Mouse (Mus musculus) embryonic facial prominence, embryonic 14.5 days (tissue): ENCODE results near the gene Sytl1. TPM values are rescaled to one million over a fixed set of nuclear protein-coding genes. Genes with fewer than 3 reads are reported as not detected.

ENCODE experiments used
- ATAC-seq: fragments of 200-750 bp; cut with Nextera tagmentation; 2 replicates; pipeline ENCODE4 v1.8.0; 2017; ENCODE audit warnings: low read depth, moderate number of reproducible peaks, moderate TSS enrichment
- DNase-seq: peaks from one replicate; pipeline ENCODE4 v3.0.0-alpha.2; 2015; ENCODE audit warnings: low spot score
- H3K27ac ChIP-seq: fragments of 300-500 bp; sonication (generic); replicated peaks from 2 replicates; pipeline ENCODE4 v1.5.1; 2014; ENCODE audit warnings: low read depth, mild to moderate bottlenecking, low read length, moderate library complexity
- H3K27me3 ChIP-seq: fragments of 300-500 bp; sonication (generic); replicated peaks from 2 replicates; pipeline ENCODE4 v1.6.1; 2014; ENCODE audit warnings: low read length; ENCODE audit not compliant: control insufficient read depth, insufficient read depth
- H3K36me3 ChIP-seq: fragments of 300-500 bp; sonication (generic); 2 replicates; pipeline ENCODE4 v1.6.1; 2014; ENCODE audit warnings: low read length, mixed read lengths; ENCODE audit not compliant: control insufficient read depth, insufficient read depth
- H3K4me1 ChIP-seq: fragments of 300-500 bp; sonication (generic); 2 replicates; pipeline ENCODE4 v1.6.1; 2014; ENCODE audit warnings: antibody characterized with exemption, low read length; ENCODE audit not compliant: control insufficient read depth, insufficient read depth
- H3K4me2 ChIP-seq: fragments of 300-500 bp; sonication (generic); 2 replicates; pipeline ENCODE4 v1.6.1; 2014; ENCODE audit warnings: low read depth, mild to moderate bottlenecking, low read length, moderate library complexity, mixed read lengths
- H3K4me3 ChIP-seq: fragments of 300-500 bp; sonication (generic); 2 replicates; pipeline ENCODE4 v1.5.1; 2014; ENCODE audit warnings: low read depth, mild to moderate bottlenecking, low read length
- H3K9ac ChIP-seq: fragments of 300-500 bp; sonication (generic); 2 replicates; pipeline ENCODE4 v1.6.1; 2014; ENCODE audit warnings: low read depth, mild to moderate bottlenecking, low read length, moderate library complexity, mixed read lengths
- H3K9me3 ChIP-seq: fragments of 300-500 bp; sonication (generic); 2 replicates; pipeline ENCODE4 v1.6.1; 2016; ENCODE audit warnings: low read length; ENCODE audit not compliant: control insufficient read depth
- WGBS: fragments of 180-500 bp; shearing (Covaris S2); extraction: QIAGEN DNeasy Blood & Tissue Kit; methylation state at CpG from one replicate; pipeline ENCODE4 v1.1.7; 2014; 5-methylcytosine and 5-hydroxymethylcytosine counted together
- polyA plus RNA-seq: library from polyadenylated mRNA; unstranded; fragments of >200 nt; fragmentation: Nextera tagmentation; extraction: Ambion mirVana; gene quantifications from 2 replicates; pipeline ENCODE4 v1.2.1, GENCODE M21; 2014

Gene Sytl1
- polyA plus RNA-seq, result 11.0 and 11.5 TPM in 2 replicates

DNA sequence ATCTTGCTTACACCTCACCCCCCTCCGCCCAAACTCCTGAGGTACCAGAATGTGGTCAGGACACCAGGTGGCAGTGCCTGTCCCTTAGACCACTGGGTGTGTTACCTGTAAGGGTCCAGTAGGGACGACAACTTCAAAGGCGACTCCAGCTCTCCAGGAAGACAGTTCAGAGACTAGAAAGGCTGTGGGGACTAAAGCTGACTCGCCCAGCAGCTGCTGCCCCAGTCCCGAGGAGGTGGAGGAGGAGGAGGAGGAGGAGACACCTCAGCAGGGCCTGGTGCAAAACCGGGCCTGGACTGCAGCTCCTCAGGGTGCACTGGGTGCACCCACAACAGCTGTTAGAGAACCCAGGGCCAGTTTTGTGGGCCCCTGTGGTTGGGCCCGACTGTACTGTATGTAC is at the start of gene Sytl1:
Gene Sytl1 (minus strand): TSS at position 232 of the 400 bp plus-strand sequence.
- no peaks in the 10 kb centered on the region for H3K4me1 ChIP-seq
- no peaks in the 10 kb centered on the region for H3K9me3 ChIP-seq
- H3K4me2 ChIP-seq, result peak within 1 kb of the TSS; percentile 34
- H3K27me3 ChIP-seq, result no peaks in the 10 kb centered on the region
- peaks cover 39% of the 10 kb centered on the region for H3K36me3 ChIP-seq
- H3K4me3 ChIP-seq, result peak within 1 kb of the TSS; percentile 7; the same call in 1 of the 2 replicates
- WGBS, result 43% methylated on average over 7 of the region's 7 CpGs
- peak within 1 kb of the TSS; percentile 11; the same call in 1 of the 2 replicates for H3K9ac ChIP-seq
- no peak for ATAC-seq
- H3K27ac ChIP-seq, result peak within 1 kb of the TSS; percentile 39; the same call in 1 of the 2 replicates
- no peak for DNase-seq

- H3K4me2 ChIP-seq, result no peak overlapping the region
- H3K36me3 ChIP-seq, result peaks cover 21% of the 10 kb centered on the region; the same call in 1 of the 2 replicates
- H3K9ac ChIP-seq, result no peak overlapping the region
- ATAC-seq (no peak; the same call in 1 of the 2 replicates), DNase-seq (peak; percentile 84)
- no peaks in the 10 kb centered on the region for H3K27me3 ChIP-seq
- 0% methylated on average over 3 of the region's 3 CpGs for WGBS
- no peaks in the 10 kb centered on the region for H3K9me3 ChIP-seq
- no peak overlapping the region for H3K27ac ChIP-seq
- no peaks in the 10 kb centered on the region for H3K4me1 ChIP-seq
- H3K4me3 ChIP-seq, result no peak overlapping the region
Measured at GRCm38 (mm10) chr4:133309948-133310347, 47.0 kb upstream of the Sytl1 start.

DNA sequence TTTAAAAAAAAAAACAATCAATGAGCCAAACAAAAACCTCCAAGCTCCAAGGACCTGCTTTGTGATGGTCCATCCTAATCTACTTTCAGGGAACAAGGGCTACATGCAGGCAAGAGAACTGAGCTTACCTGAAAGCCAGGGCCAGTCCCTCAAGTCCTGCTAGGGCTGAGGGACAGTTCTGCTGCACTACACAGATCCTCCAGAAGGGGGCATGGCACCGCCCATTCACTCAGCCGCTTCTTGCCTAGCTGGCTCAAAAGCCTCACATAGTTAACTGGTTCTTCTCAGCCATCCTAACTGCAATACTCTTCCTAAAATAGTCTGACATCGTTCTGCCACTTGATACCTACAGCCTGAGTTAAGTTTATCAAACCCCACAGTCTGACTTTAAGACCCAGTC is 44.4 kb upstream of the Sytl1 start:
- H3K4me1 ChIP-seq, result no peaks in the 10 kb centered on the region
- H3K36me3 ChIP-seq, result peaks cover 32% of the 10 kb centered on the region
- ATAC-seq (no peak), DNase-seq (no peak)
- H3K27me3 ChIP-seq, result no peaks in the 10 kb centered on the region
- H3K4me3 ChIP-seq, result no peak overlapping the region
- 32% methylated on average over 3 of the region's 3 CpGs for WGBS
- no peaks in the 10 kb centered on the region for H3K9me3 ChIP-seq
- H3K27ac ChIP-seq, result no peak overlapping the region
- H3K4me2 ChIP-seq, result no peak overlapping the region
- no peak overlapping the region for H3K9ac ChIP-seq

DNA sequence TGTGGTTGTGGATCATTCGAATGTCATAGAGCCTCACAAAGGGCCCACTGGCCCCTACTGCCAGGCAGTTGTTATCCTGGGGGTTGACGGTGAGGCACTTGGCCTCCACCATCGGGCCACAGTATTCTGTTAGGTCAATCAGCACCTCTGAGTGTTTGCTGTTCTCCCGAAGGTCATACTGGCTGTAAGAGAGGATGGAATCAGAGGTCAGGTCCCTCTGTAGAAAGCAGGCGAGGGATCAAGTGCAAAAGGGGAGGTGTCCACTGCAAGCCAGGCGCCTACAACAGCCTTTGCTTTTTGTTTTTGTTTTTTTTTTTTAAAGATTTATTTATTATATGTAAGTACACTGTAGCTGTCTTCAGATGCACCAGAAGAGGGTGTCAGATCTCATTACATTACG is 42.9 kb upstream of the Sytl1 start:
- H3K4me2 ChIP-seq, result no peak overlapping the region
- WGBS, result 88% methylated on average over 7 of the region's 7 CpGs
- H3K4me1 ChIP-seq, result no peaks in the 10 kb centered on the region
- H3K9me3 ChIP-seq, result no peaks in the 10 kb centered on the region
- no peak for ATAC-seq
- no peak for DNase-seq
- no peak overlapping the region for H3K9ac ChIP-seq
- H3K27ac ChIP-seq, result no peak overlapping the region
- H3K36me3 ChIP-seq, result peaks cover 40% of the 10 kb centered on the region
- no peaks in the 10 kb centered on the region for H3K27me3 ChIP-seq
- H3K4me3 ChIP-seq, result no peak overlapping the region

GRCm38 (mm10) chr4:133304770-133305169 is 41.9 kb upstream of the Sytl1 start:
- Histone ChIP-seq H3K4me2 (no peak overlapping the region), H3K4me1 (no peaks in the 10 kb centered on the region), H3K9me3 (no peaks in the 10 kb centered on the region), H3K36me3 (peaks cover 50% of the 10 kb centered on the region), H3K9ac (no peak overlapping the region), H3K27me3 (no peaks in the 10 kb centered on the region), H3K27ac (no peak overlapping the region), H3K4me3 (no peak overlapping the region)
- DNase-seq (no peak), ATAC-seq (no peak)
- WGBS, result 90% methylated on average over 7 of the region's 7 CpGs

DNA sequence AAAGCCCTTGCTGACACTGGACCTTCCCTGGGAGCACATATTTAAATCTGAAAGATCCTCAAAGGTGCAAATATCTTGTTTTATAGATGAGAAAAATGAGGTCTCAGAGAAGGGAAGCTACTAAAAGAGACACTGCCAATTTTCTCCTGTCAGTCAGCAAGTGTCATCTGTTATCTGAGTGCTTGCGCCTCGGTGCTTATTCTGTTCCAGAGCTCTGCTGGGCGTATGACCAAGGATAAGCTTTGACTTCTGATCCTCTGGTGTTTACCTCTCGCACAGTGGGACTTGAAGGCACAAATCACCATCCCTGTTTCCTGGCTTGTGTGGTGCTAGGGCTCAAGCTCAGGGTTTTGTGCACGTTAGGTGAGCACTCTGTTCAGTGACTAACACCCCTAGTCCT is 39.8 kb upstream of the Sytl1 start:
- Histone ChIP-seq H3K36me3 (peaks cover 45% of the 10 kb centered on the region), H3K4me1 (no peaks in the 10 kb centered on the region), H3K9ac (no peak overlapping the region), H3K27me3 (no peaks in the 10 kb centered on the region), H3K9me3 (no peaks in the 10 kb centered on the region), H3K4me2 (no peak overlapping the region), H3K4me3 (no peak overlapping the region), H3K27ac (no peak overlapping the region)
- DNase-seq (no peak), ATAC-seq (no peak)
- WGBS, result 84% methylated on average over 5 of the region's 5 CpGs

DNA sequence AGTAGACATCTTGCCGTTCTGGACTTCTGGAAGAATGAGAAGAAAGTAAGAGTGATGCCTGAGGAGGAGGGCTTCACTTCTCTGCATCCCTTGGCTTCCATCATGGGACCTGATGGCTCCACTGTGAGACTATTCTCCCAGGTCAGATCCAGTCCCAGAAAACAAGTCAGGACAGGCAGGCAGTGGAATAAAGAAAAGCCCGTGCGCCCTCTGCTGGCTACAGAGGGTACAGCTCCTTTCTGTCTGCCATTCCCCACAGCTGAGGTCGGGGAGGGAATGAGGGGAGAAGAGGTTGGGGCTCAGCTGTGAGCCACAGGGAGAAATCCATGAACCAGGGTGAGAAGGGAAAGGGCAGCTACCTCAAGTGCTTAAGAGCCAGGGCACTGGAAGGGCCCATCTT is 38.9 kb upstream of the Sytl1 start:
- DNase-seq (peak; percentile 48), ATAC-seq (no peak)
- Histone ChIP-seq H3K4me1 (no peaks in the 10 kb centered on the region), H3K27ac (no peak overlapping the region), H3K4me2 (no peak overlapping the region), H3K9me3 (no peaks in the 10 kb centered on the region), H3K36me3 (peaks cover 45% of the 10 kb centered on the region), H3K4me3 (no peak overlapping the region), H3K9ac (no peak overlapping the region), H3K27me3 (no peaks in the 10 kb centered on the region)
- 28% methylated on average over 4 of the region's 4 CpGs for WGBS

DNA sequence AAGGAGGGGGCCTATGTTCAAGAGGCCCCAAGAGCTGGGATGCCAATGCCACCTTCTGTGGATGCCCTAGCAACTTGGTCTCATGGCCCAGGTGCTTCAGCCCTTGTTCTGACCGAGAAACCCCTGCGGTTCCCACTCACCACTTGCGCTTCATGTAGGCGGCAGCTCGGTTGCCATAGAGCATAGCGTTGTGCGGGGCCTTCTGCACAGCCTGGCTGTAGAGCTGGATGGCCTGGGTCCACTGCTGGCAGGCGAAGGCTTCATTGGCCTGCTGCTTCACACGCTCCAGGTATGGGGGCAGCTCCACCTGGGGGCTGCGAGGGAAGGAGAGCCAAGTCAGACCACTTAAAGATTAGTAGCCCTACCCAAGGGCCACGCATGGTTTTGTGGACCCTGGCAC is 37.5 kb upstream of the Sytl1 start:
- H3K27me3 ChIP-seq, result no peaks in the 10 kb centered on the region
- H3K4me3 ChIP-seq, result no peak overlapping the region
- H3K4me1 ChIP-seq, result no peaks in the 10 kb centered on the region
- ATAC-seq (no peak), DNase-seq (no peak)
- H3K27ac ChIP-seq, result no peak overlapping the region
- H3K36me3 ChIP-seq, result peaks cover 58% of the 10 kb centered on the region
- H3K9ac ChIP-seq, result no peak overlapping the region
- 95% methylated on average over 11 of the region's 11 CpGs for WGBS
- H3K4me2 ChIP-seq, result no peak overlapping the region
- H3K9me3 ChIP-seq, result no peaks in the 10 kb centered on the region

DNA sequence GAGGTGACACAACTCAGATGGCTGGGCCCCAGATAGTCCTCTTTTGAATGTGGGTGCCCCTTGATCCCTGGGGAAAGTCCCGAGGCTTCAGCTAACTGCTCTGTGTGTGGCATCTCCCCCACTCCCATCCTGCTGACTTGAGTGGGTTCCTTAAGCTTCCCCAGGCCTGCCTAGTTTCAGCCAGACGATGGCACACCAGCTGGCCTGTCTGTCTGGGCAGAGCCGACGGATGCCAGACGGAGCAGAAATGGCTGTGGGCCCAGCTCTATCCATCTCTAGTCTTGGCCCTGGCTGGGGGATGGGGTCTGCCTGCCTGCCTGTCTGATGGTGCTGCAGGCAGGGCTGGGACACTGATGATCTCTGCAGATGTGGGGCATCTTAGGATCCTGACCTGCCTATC is 36.8 kb upstream of the Sytl1 start:
- no peak overlapping the region for H3K4me2 ChIP-seq
- H3K4me3 ChIP-seq, result no peak overlapping the region
- peaks cover 63% of the 10 kb centered on the region for H3K36me3 ChIP-seq
- no peak overlapping the region for H3K27ac ChIP-seq
- no peak for DNase-seq
- no peaks in the 10 kb centered on the region for H3K9me3 ChIP-seq
- 60% methylated on average over 5 of the region's 5 CpGs for WGBS
- no peaks in the 10 kb centered on the region for H3K27me3 ChIP-seq
- no peak overlapping the region for H3K9ac ChIP-seq
- no peak for ATAC-seq
- no peaks in the 10 kb centered on the region for H3K4me1 ChIP-seq
